Mouse (Mus musculus) brain, embryonic 14.5 days (tissue): ENCODE data around the gene Plpp7. TPM values are rescaled to one million over a fixed set of nuclear protein-coding genes. Genes with fewer than 3 reads are reported as not detected.
A peak's percentile ranks its signal among the peaks of the same experiment; 100 is the strongest.

Experiments used
- DNase-seq: peaks from one replicate; pipeline ENCODE4 v3.0.0-alpha.2; 2011; ENCODE audit warnings: low read depth
- CTCF ChIP-seq: fragments of 200-500 bp; IDR thresholded peaks from 2 replicates; pipeline ENCODE4 v1.5.1; 2012; ENCODE audit warnings: inconsistent platforms, mild to moderate bottlenecking, moderate library complexity, borderline replicate concordance; ENCODE audit not compliant: insufficient read depth, insufficient read length; ENCODE audit errors: extremely low read depth
- POLR2A ChIP-seq: fragments of 200-500 bp; IDR thresholded peaks from 2 replicates; pipeline ENCODE4 v1.6.1; 2012; ENCODE audit warnings: mild to moderate bottlenecking, inconsistent platforms, borderline replicate concordance; ENCODE audit not compliant: poor library complexity, insufficient read depth, insufficient read length, severe bottlenecking; ENCODE audit errors: extremely low read depth
- polyA plus RNA-seq: library from polyadenylated mRNA; depleted of rRNA; stranded (reverse); fragments of >200 nt; gene quantifications from 2 replicates; pipeline ENCODE4 v1.2.3, GENCODE M21; 2012

The Plpp7 gene
- polyA plus RNA-seq, 1 experiment, result 21.1 TPM

DNA sequence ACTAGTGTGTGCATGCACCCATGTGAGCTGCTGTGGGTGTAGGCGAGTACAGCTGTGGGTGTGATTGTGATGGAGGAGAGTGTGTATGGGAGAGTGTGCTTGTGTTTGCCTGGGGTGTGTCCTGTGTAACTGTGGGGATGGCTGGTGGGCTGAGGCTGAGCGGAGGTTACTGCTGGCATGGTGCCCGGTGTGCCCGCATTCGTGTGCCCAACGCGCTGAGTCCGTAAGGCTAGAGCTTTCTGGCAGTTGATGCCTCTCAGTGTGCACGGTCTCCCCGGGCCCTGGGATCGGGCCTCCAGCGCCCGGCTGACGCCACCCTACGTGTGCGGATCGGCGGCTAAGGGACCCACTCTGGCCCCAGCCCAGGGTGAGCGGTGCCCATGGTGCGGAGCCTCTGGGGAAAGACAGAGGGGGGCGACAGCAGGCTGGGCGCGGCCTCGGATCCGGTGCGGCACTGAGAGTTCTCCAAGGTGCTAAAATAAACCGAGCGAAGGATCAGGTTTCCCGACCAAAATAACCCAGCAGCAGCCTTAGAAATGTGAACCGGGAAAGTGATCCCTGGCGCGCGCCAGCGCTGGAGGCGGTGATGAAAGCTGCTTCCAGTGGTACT is 6.9 kb upstream of the Plpp7 start:
- DNase-seq, result peak; percentile 49
- TF ChIP-seq POLR2A (no peak), CTCF (no peak)

DNA sequence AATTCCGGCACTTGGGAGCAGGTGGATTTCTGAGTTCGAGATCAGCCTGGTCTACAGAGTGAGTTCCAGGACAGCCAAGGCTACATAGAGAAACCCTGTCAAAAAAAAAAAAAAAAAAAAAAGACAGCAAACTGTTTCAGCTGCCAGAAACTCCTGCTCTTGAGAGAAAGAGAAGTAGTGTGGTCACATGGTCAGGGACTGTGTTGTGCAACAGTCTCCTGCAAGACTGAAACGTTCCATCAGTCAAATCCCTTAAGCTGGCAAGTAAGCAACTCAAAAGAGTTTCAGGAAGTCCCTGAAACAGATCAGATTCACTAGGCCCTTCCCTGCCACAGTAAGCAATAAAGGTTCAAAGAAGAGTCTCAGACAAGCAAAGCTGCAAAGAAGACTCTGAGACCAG is 5.7 kb upstream of the Plpp7 start:
- TF ChIP-seq POLR2A (no peak), CTCF (no peak)
- DNase-seq, result no peak

DNA sequence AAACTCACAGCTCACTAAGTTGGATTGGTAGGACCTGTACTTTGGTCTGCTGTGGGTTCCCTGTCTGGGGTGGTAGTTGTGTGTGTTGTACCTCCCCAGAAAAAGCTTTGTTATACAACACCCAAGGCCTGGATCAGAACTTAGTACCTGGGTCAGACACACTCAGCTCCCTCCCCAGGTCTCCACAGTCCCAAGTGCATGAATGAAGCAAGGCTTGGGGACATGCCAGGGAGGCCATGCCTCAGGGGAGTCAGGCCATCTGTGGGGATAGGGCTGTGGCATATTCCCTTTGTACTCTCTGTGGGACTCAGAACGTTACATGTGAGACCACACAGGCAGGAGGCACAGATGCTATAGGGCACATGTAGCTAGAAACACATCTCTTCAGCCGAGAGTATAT is 5.2 kb upstream of the Plpp7 start:
- peak; percentile 21 for DNase-seq
- TF ChIP-seq CTCF, result no peak

DNA sequence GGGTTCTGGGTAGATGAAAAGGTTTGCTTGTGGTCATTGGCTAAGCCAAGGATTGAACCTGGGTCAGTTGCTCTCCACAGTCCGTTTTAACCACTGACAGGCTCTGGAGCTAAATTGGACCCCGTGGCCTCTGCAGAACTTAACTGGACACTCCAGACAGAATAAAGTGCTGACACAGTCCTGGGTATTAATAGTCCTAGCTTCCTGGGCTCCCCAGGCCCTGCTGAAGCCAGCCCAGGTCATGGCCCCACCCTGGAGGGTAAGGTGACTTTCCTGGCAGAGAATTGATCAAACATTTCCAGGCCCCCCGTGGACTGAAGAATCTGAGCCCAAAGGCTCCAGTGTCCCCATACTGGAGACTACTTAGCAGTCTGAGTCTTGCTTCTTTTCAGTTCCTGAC is 3.4 kb upstream of the Plpp7 start:
- TF ChIP-seq POLR2A, result no peak
- TF ChIP-seq CTCF, result no peak
- no peak for DNase-seq

GRCm38 (mm10) chr2:32094001-32094707 is 1.2 kb upstream of the Plpp7 start:
- no peak for TF ChIP-seq CTCF
- TF ChIP-seq POLR2A, result no peak
- no peak for DNase-seq

GRCm38 (mm10) chr2:32096122-32096420 is 743 bp downstream of the Plpp7 start:
- no peak for DNase-seq
- TF ChIP-seq POLR2A (no peak), CTCF (no peak)

DNA sequence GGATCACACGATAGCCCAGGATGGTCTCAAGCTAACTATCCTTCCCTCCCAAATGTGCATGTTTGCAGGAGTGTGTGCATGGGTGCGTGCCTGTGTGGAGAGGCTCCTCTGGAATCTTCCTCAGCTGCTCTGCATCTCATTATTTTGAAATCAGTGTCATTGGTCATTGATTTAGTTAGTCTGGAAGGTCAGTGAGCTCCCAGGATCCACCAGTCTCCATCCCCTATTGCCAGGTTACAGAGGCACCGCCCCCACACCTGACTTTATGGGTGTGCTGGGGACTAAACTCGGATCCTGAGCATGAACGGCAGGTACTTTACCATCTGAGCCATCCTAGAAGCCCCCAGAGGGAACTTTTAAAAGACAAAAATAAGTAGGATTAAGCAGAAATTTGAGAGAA is 7.6 kb downstream of the Plpp7 start:
- no peak for TF ChIP-seq CTCF
- TF ChIP-seq POLR2A, result no peak
- peak; percentile 4 for DNase-seq

DNA sequence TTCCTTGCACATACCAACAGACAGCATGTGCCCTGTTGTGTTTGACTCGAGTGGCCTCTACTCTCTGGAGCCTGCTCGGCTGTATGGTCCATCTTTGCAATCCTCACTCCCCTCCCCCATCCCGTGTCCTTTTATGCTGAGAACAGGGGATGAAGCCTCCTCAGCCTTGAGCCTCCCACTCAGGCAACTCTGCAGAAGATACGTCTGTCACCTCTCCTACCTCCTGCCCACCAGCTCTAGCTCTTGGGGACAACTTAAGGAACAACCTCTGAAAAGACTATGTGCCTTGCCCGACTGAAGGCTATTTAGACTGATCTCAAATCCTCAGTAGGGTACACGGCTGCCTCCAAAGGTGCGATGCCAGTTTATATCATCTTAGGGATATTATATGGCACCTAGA is 8.2 kb downstream of the Plpp7 start:
- no peak for DNase-seq
- TF ChIP-seq POLR2A, result no peak
- no peak for TF ChIP-seq CTCF

DNA sequence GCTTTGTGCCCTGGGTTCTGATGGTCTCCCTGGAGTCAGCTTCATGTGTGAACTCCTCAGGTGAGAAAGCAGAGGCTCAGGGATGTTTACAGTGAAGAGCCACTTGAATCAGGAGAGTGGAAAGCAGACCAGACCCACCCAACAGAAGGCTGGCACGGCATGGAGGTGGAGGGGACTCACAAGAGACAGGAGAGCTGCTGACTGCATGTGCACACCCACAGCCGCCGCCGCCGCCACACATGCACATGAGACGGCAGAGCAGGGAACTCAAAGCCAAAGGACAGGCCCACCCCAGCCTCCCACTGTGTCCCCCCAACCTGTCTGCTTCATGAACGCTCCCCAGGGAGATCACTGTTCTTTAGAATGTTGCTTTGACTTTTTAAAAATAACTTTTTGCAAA is 8.8 kb downstream of the Plpp7 start:
- TF ChIP-seq POLR2A (no peak), CTCF (no peak)
- no peak for DNase-seq

DNA sequence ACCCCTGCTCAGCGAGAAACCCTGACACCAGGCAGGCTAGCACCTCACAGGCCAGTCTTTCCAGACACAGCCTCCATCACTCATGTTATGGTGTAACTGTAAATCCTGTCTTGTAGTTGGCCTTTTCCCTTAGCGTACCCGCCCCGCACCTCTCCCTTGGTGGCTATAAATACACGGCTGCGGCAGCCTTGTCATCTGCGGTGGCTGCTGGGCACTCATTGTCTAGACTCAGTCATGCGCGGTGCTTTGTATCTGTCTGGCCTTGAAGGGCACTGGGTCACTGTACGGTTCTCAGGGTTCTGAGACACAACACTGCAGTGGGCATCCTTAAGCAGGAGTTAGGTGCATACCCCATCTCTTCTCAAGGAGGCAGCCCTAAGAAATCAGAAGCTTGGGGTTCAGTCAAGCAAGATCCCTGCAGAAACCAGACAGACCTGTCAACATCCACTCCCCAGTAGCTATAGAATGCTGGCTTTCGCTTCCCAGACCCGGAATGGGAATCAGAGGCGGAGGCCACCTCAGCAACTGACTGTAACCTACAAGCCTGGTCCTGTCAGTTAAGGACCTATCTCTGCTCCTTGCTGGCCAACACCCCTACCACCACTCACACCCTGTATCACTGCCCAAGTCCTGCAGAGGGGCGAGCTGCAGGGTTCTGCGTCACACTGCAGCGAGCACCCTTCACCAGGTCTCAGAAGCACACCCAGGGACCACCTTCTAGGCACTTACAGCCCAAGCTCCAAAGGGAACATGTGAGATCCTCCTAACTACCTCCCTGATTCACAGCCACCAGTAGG is 10.0 kb downstream of the Plpp7 start:
- no peak for DNase-seq
- no peak for TF ChIP-seq CTCF
- no peak for TF ChIP-seq POLR2A

GRCm38 (mm10) chr2:32105930-32106329 is 10.6 kb downstream of the Plpp7 start:
- no peak for DNase-seq
- TF ChIP-seq POLR2A, result no peak
- no peak for TF ChIP-seq CTCF

DNA sequence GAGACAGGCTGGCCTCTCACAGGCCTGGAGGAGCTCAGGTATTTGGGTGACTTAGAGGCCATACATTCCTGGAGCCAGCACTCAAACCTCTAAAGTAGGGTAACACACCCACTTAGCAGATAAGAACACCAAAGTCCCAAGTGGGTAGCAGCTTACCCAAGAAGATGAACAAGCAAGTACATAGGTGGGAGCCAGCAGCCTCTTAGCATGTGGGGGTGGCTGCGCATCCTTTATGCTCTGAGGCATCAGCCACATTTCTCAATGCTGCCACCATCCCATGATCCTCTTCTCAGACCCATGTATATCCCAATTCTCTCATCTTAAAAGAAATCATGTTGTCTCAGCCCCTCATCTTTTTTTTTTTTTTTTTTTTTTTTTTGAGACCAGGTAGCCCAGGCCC is 15.9 kb downstream of the Plpp7 start:
- no peak for TF ChIP-seq CTCF
- no peak for TF ChIP-seq POLR2A

More for the DNA sequence above, 15.9 kb downstream of the Plpp7 start:
- DNase-seq, result no peak
